In the genomic region with DNA sequence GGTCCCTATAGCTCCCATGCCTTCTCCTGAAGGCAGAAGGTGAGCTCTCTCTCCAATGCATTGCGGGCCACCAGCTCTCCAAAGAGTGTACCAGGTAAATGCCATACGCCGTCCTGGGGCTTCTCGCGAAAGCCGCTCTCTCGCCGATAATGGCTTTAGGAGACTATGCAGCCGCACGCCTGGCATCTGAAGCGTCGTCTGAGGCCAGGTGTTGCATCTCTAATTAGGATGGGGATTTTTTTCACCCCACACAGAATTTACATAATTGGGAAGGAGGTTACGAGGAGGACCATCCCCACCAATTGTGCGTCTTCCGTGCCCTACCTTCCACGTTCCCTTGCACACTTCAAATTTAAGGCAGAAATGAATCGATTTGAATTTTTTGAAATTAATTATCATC, we compare ENCODE assay signal across 18 mouse cellular contexts.
A peak's percentile ranks its signal among the peaks of the same experiment; 100 is the strongest.
DNase-seq lines count a peak whose midpoint lies in the region; ATAC-seq and TF ChIP-seq lines count a peak whose summit lies in the region.
"Had no signal": no experiment of that assay in that cellular context is flagged by ENCODE, and none has a peak within 500 bp of the region (broad histone marks: within the 10 kb centered on the region; RNA-seq: fewer than 3 reads in every experiment).

No protein-coding gene starts in this region.

- no peak overlapping the region for H3K27ac ChIP-seq in forebrain, postnatal 0 days (ENCODE audit: low read depth, low read length)
- H3K27ac ChIP-seq in hindbrain, postnatal 0 days, result peak overlapping the region; percentile 55; the same call in 1 of the 2 replicates
- H3K27ac ChIP-seq: intestine, embryonic 15.5 days; kidney, embryonic 15.5 days; limb, embryonic 10.5 days had no signal

- no peaks in the 10 kb centered on the region for H3K27me3 ChIP-seq in forebrain, postnatal 0 days (ENCODE audit: insufficient read depth, low read length)
- H3K27me3 ChIP-seq in hindbrain, postnatal 0 days (ENCODE audit: insufficient read depth, low read length), result no peaks in the 10 kb centered on the region
- H3K27me3 ChIP-seq: intestine, embryonic 15.5 days; kidney, embryonic 15.5 days had no signal

- no peaks in the 10 kb centered on the region for H3K9me3 ChIP-seq in forebrain, postnatal 0 days (ENCODE audit: low read length)
- no peaks in the 10 kb centered on the region for H3K9me3 ChIP-seq in hindbrain, postnatal 0 days (ENCODE audit: low read length)
- H3K9me3 ChIP-seq: intestine, embryonic 15.5 days; kidney, embryonic 15.5 days; limb, embryonic 10.5 days had no signal

- 0 out of 2 replicates have a peak overlapping the region, but pooled peaks have one; percentile 22 for H3K9ac ChIP-seq in forebrain, postnatal 0 days
- no peak overlapping the region for H3K9ac ChIP-seq in hindbrain, postnatal 0 days (replicated peaks; ENCODE audit: low read length)
- H3K9ac ChIP-seq: intestine, embryonic 15.5 days; kidney, embryonic 15.5 days; lung, embryonic 14.5 days had no signal

- 0 out of 2 replicates have a peak overlapping the region, but pooled peaks have one; percentile 14 for H3K4me3 ChIP-seq in forebrain, postnatal 0 days (ENCODE audit: low read depth, low read length)
- H3K4me3 ChIP-seq in hindbrain, postnatal 0 days (ENCODE audit: low read length), result no peak overlapping the region
- H3K4me3 ChIP-seq: intestine, embryonic 15.5 days; kidney, embryonic 15.5 days; limb, embryonic 10.5 days had no signal

- ATAC-seq in forebrain, postnatal 0 days, result no peak
- ATAC-seq in hindbrain, postnatal 0 days, result no peak
- ATAC-seq: intestine, embryonic 15.5 days had no signal

- H3K36me3 ChIP-seq in forebrain, postnatal 0 days (ENCODE audit: insufficient read depth), result no peaks in the 10 kb centered on the region
- no peaks in the 10 kb centered on the region for H3K36me3 ChIP-seq in hindbrain, postnatal 0 days (ENCODE audit: insufficient read depth, low read length)
- H3K36me3 ChIP-seq: G1E; intestine, embryonic 15.5 days; kidney, embryonic 15.5 days; limb, embryonic 10.5 days had no signal

- H3K4me2 ChIP-seq in forebrain, postnatal 0 days (ENCODE audit: low read depth), result peak overlapping the region; percentile 37
- H3K4me2 ChIP-seq in hindbrain, postnatal 0 days (ENCODE audit: low read depth, low read length), result peak overlapping the region; percentile 10; the same call in 1 of the 2 replicates
- H3K4me2 ChIP-seq: heart, embryonic 11.5 days; liver, embryonic 11.5 days had no signal

- peaks cover 12% of the 10 kb centered on the region; the same call in 1 of the 2 replicates for H3K4me1 ChIP-seq in forebrain, postnatal 0 days (ENCODE audit: insufficient read depth)
- peaks cover 45% of the 10 kb centered on the region for H3K4me1 ChIP-seq in hindbrain, postnatal 0 days (ENCODE audit: insufficient read depth, low read length)

- no peak for TF ChIP-seq CTCF in forebrain, postnatal 0 days (IDR thresholded peaks at IDR 0.05; ENCODE audit: low read depth)
- TF ChIP-seq CTCF in hindbrain, postnatal 0 days (IDR thresholded peaks at IDR 0.05; ENCODE audit: low read depth), result no peak

- peak; percentile 11 to 28 for DNase-seq in spleen, postnatal 36 days (ENCODE audit: low spot score in 2 of 2)
- DNase-seq in spleen, postnatal 14 days (ENCODE audit: low spot score in 2 of 2), result no peak
- no peak for DNase-seq in forebrain, postnatal 0 days
- peak; percentile 53 for DNase-seq in hindbrain, postnatal 0 days (ENCODE audit: low spot score)
- DNase-seq in lung, adult 18-20 months, result no peak
- no peak for DNase-seq in embryo, embryonic 10 days (ENCODE audit: low spot score)
- no peak for DNase-seq in frontal cortex, adult 2 months (ENCODE audit: extremely low spot score in 1 of 2, low spot score in 1 of 2)
- DNase-seq: gastrocnemius, postnatal 25 days; heart, postnatal 14 days; lung, embryonic 14.5 days; lung, postnatal 4 days; thymus, postnatal 14 days had no signal

- 47% methylated on average over 17 of the region's 17 CpGs for WGBS in forebrain, postnatal 0 days
- 60% methylated on average over 17 of the region's 17 CpGs for WGBS in hindbrain, postnatal 0 days

Comparison
In these comparisons a context has a peak if more than half of its experiments do, and no peak if none do; other contexts are left out.
1. DNase-seq: peak in spleen, postnatal 36 days (2 of 2) and hindbrain, postnatal 0 days (single experiment); none in spleen, postnatal 14 days (0 of 2), forebrain, postnatal 0 days (single experiment), lung, adult 18-20 months (0 of 2), embryo, embryonic 10 days (single experiment) and frontal cortex, adult 2 months (0 of 2).